Mouse (Mus musculus) kidney, embryonic 16.5 days (tissue): ENCODE data around the gene Serinc4. TPM values are rescaled to one million over a fixed set of nuclear protein-coding genes. Genes with fewer than 3 reads are reported as not detected.

Source experiments
- ATAC-seq: fragments of 200-750 bp; cut with Nextera tagmentation; 2 replicates; pipeline ENCODE4 v1.8.0; 2017; ENCODE audit warnings: moderate TSS enrichment; ENCODE audit not compliant: low FRiP score, low TSS enrichment
- H3K27ac ChIP-seq: fragments of 300-500 bp; sonication (generic); 2 replicates; pipeline ENCODE4 v1.5.1; 2014; ENCODE audit warnings: low read length
- H3K27me3 ChIP-seq: fragments of 300-500 bp; sonication (generic); 2 replicates; pipeline ENCODE4 v1.6.1; 2014; ENCODE audit warnings: low read length, control low read depth, mixed read lengths; ENCODE audit not compliant: insufficient read depth
- H3K36me3 ChIP-seq: fragments of 300-500 bp; sonication (generic); 2 replicates; pipeline ENCODE4 v1.6.1; 2014; ENCODE audit warnings: low read length, control low read depth, mixed read lengths; ENCODE audit not compliant: insufficient read depth
- H3K4me1 ChIP-seq: fragments of 300-500 bp; sonication (generic); 2 replicates; pipeline ENCODE4 v1.6.1; 2014; ENCODE audit warnings: low read length, control low read depth, mixed read lengths; ENCODE audit not compliant: insufficient read depth
- H3K4me2 ChIP-seq: fragments of 300-500 bp; sonication (generic); replicated peaks from 2 replicates; pipeline ENCODE4 v1.6.1; 2014; ENCODE audit warnings: low read depth, low read length
- H3K4me3 ChIP-seq: fragments of 300-500 bp; sonication (generic); 2 replicates; pipeline ENCODE4 v1.5.1; 2014; ENCODE audit warnings: mild to moderate bottlenecking, low read length
- H3K9ac ChIP-seq: fragments of 300-500 bp; sonication (generic); replicated peaks from 2 replicates; pipeline ENCODE4 v1.6.1; 2014; ENCODE audit warnings: low read length
- H3K9me3 ChIP-seq: fragments of 300-500 bp; sonication (generic); 2 replicates; pipeline ENCODE4 v1.6.1; 2016; ENCODE audit warnings: low read length, control low read depth
- WGBS: fragments of 180-500 bp; shearing (Covaris S2); extraction: QIAGEN DNeasy Blood & Tissue Kit; methylation state at CpG from one replicate; pipeline ENCODE4 v1.1.7; 2014; 5-methylcytosine and 5-hydroxymethylcytosine counted together
- microRNA-seq: library from miRNA; unstranded; fragments of <30 nt; microRNA quantifications from one replicate; pipeline ENCODE4, GENCODE M21; 2016
- polyA plus RNA-seq: library from polyadenylated mRNA; unstranded; fragments of >200 nt; fragmentation: Nextera tagmentation; extraction: Ambion mirVana; gene quantifications from 2 replicates; pipeline ENCODE4 v1.2.1, GENCODE M21; 2015

Serinc4 gene
- polyA plus RNA-seq, 1 experiment from 2014 or later: 0.09 TPM

DNA sequence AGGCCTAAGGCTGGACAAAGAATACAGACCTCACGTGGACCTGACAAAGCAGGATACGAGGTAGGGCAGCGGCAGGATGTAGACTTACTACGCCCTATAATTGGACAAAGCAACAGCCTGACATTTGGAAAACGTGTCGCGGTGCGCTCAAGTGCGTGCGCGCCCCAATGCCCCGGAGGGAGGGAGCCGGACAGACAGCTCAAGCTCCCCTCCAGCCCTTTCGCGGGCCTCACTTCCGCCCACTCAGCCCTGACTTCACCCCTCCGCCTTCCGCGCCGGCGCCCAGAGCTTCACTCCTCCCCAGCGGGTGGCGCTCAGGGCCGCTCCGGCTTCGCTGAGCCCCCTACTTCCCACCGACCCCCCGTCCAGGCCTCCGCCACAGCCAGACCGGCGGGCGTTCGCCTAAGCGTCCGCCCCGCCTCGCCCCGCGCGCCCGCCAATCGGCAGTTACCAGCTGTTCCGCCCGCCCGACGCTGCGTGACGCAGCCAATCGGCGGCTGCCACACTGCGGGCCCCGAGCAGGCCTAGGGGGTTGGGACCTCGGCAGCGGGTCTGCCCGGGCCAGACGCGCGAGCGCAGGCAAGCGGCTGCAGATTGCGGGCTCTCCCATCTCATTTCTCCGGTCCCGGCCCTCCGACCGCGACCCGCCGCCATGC lies 43.1 kb downstream of the Serinc4 start, which contains the start of the genes Pdia3 and Catsper2:
TSS of gene Pdia3 (plus strand) at position 389 of the 656 bp plus-strand sequence.
TSS of gene Catsper2 (minus strand) at position 406 of the 656 bp plus-strand sequence.
- H3K36me3 ChIP-seq: peaks cover 14% of the 10 kb centered on the region

DNA sequence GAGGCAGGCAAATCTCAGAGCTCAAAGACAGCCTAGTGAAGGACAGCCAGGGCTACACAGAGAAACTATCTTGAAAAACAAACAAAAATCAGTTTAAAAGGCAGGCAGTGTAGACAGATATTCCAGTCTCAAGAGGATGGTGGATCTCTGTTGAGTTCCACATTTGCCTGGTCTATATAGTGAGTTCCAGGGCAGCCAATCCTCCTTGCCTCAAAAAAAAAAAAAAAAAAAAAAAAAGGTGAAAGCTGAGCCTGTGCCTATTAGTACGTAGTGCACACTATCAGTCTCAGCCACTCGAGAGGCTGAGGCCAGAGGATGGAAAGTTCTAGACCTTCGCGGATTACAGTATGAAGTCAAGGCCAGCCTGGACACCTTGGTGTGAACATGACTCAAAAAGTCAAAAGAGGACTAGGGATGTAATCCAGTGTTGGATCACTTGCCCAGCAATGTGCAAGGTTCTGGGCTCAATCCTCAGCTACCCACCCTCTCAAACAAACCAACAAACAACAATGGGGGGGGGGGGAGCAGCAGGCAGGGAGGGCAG lies 43.7 kb downstream of the Serinc4 start:
- WGBS: 17% methylated on average over 4 of the region's 4 CpGs
- Histone ChIP-seq H3K4me2 (peak overlapping the region; percentile 74), H3K36me3 (peaks cover 10% of the 10 kb centered on the region), H3K27me3 (no peaks in the 10 kb centered on the region), H3K4me1 (peaks cover 31% of the 10 kb centered on the region), H3K27ac (peak overlapping the region; percentile 98), H3K9ac (peak overlapping the region; percentile 82), H3K4me3 (peak overlapping the region; percentile 95), H3K9me3 (no peaks in the 10 kb centered on the region)
- ATAC-seq: no peak; the same call in 1 of the 2 replicates

More for the DNA sequence above, 43.1 kb downstream of the Serinc4 start, which contains the start of the genes Pdia3 and Catsper2:
- peaks cover 31% of the 10 kb centered on the region for H3K4me1 ChIP-seq
- H3K4me2 ChIP-seq: peak within 1 kb of the TSS; percentile 74
- peak within 1 kb of the TSS; percentile 99 for H3K9ac ChIP-seq
- H3K27ac ChIP-seq: peak within 1 kb of the TSS; percentile 98
- no peaks in the 10 kb centered on the region for H3K9me3 ChIP-seq
- ATAC-seq: peak; percentile 99
- under 1% methylated on average over 59 of the region's 68 CpGs for WGBS
- peak within 1 kb of the TSS; percentile 95 for H3K4me3 ChIP-seq
- H3K27me3 ChIP-seq: no peaks in the 10 kb centered on the region

DNA sequence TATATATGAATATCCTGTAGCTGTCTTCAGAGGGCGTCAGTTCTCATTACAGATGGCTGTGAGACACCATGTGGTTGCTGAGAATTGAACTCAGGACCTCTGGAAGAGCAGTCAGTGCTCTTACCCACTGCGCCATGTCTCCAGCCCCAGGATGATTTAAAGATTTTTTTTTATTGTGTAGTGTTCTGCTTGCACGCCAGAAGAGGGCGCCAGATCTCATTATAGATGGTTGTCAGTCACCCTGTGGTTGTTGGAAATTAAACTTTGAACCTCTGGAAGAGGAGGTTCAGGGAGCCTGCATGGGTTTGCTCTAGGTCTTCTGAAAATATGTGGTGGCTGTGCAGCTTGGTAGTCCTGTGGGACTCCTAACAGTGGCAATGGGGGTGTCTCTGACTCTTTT lies 48.4 kb downstream of the Serinc4 start:
- Histone ChIP-seq H3K4me3 (no peak overlapping the region), H3K27ac (no peak overlapping the region), H3K4me1 (0 out of 2 replicates have a peak, but pooled peaks cover 8% of the 10 kb centered on the region), H3K4me2 (no peak overlapping the region), H3K27me3 (no peaks in the 10 kb centered on the region), H3K9me3 (no peaks in the 10 kb centered on the region), H3K36me3 (no peaks in the 10 kb centered on the region), H3K9ac (no peak overlapping the region)
- ATAC-seq: no peak
- WGBS: 34% methylated on average over 4 of the region's 4 CpGs

DNA sequence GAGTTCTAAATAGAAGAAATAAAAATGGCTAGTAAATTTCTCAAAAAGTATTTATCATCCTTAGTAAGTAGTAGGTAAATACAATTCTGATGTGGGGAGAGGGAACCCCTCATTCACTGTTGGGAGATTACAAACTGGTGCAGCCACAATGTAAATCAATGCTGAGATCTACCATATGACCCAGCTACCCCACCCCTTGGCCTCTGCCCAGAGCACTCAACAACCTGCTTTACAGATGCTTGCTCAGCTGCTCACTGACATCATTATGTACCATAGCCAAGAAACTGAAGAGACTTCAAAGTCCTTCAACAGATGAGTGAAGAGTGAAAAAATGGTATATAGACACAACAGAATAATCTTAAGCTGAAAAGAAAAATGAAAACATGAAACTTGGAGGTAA lies 53.3 kb downstream of the Serinc4 start:
- ATAC-seq: no peak
- Histone ChIP-seq H3K27ac (no peak overlapping the region), H3K4me1 (no peaks in the 10 kb centered on the region), H3K9ac (no peak overlapping the region), H3K36me3 (no peaks in the 10 kb centered on the region), H3K27me3 (no peaks in the 10 kb centered on the region), H3K4me2 (no peak overlapping the region), H3K9me3 (no peaks in the 10 kb centered on the region), H3K4me3 (no peak overlapping the region)

DNA sequence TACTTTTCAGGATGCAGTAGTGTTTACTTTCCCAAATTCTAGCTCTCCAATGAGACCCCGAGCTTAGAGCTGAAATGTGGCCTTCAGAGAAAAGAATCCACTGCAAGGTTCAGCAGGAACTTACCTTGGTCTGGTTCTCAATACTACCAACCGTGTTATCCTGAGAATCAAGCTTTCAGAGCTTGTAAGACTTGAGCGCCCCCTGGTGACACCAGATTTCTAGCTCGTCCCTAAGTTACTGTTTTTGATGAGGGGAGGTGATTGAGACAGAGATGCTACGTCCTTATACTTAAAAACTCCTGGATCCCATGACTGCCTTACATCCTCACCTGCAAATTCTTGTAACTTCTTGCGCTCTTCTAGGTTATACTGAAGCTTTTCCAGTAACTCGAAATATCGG lies 60.0 kb downstream of the Serinc4 start:
- Histone ChIP-seq H3K27me3 (no peaks in the 10 kb centered on the region), H3K27ac (no peak overlapping the region), H3K4me3 (no peak overlapping the region), H3K9me3 (no peaks in the 10 kb centered on the region), H3K9ac (no peak overlapping the region), H3K36me3 (no peaks in the 10 kb centered on the region), H3K4me2 (no peak overlapping the region), H3K4me1 (no peaks in the 10 kb centered on the region)
- ATAC-seq: no peak
- WGBS: 17% methylated on average over 8 of the region's 8 CpGs

Small RNA genes lying within 50 kb of the gene (microRNA-seq; reads per million reads assigned to microRNA genes)
- not detected for gene Gm22953

Other genes starting within 250 kb of the Serinc4 start
- gene Trp53bp1, start 185.4 kb downstream of the Serinc4 start, polyA plus RNA-seq: 64.0 and 71.5 TPM in 2 replicates
- gene Map1a, start 167.2 kb downstream of the Serinc4 start, polyA plus RNA-seq: 2.5 and 3.2 TPM in 2 replicates
- 14.4 and 15.8 TPM in 2 replicates for gene Ppip5k1, start 101.4 kb downstream of the Serinc4 start, polyA plus RNA-seq
- 28.2 and 34.6 TPM in 2 replicates for gene Ckmt1, start 99.1 kb downstream of the Serinc4 start, polyA plus RNA-seq
- not detected in 2 replicates for gene Strc, start 69.6 kb downstream of the Serinc4 start, polyA plus RNA-seq
- gene Pdia3, start 43.0 kb downstream of the Serinc4 start, polyA plus RNA-seq: 838 and 877 TPM in 2 replicates
- 2.0 and 3.0 TPM in 2 replicates for gene Catsper2, start 43.0 kb downstream of the Serinc4 start, polyA plus RNA-seq
- 12.3 and 14.5 TPM in 2 replicates for gene Ell3, start 12.5 kb downstream of the Serinc4 start, polyA plus RNA-seq
- 448 and 451 TPM in 2 replicates for gene Serf2, start 7.6 kb downstream of the Serinc4 start, polyA plus RNA-seq
- gene Hypk, start 3.5 kb downstream of the Serinc4 start, polyA plus RNA-seq: 104 and 106 TPM in 2 replicates
- 56.7 and 57.2 TPM in 2 replicates for gene Mfap1b, start 17.3 kb upstream of the Serinc4 start, polyA plus RNA-seq
- gene Mfap1a, start 49.9 kb upstream of the Serinc4 start, polyA plus RNA-seq: 28.3 and 30.6 TPM in 2 replicates
- gene Wdr76, start 49.9 kb upstream of the Serinc4 start, polyA plus RNA-seq: 6.7 and 8.4 TPM in 2 replicates